Mouse (Mus musculus) liver, embryonic 14.5 days (tissue): ENCODE results near the gene Cfap77.

Experiments
- CTCF ChIP-seq: IDR thresholded peaks from 2 replicates; pipeline ENCODE4 v1.5.1; 2016; ENCODE audit warnings: antibody characterized with exemption, low read depth, control low read depth
- EP300 ChIP-seq: IDR thresholded peaks from 2 replicates; pipeline ENCODE4 v1.6.1; 2016; ENCODE audit warnings: antibody characterized with exemption, low read depth

GRCm38 (mm10) chr2:29086026-29086425 is 31.2 kb upstream of the Cfap77 start:
- TF ChIP-seq CTCF: no peak
- no peak for TF ChIP-seq EP300
